Mouse (Mus musculus) forebrain, embryonic 16.5 days (tissue): ENCODE measurements around the gene Nbr1. TPM values are rescaled to one million over a fixed set of nuclear protein-coding genes. Genes with fewer than 3 reads are reported as not detected.

Experiments
- ATAC-seq: fragments of 200-750 bp; cut with Nextera tagmentation; 2 replicates; pipeline ENCODE4 v1.8.0; 2017; ENCODE audit warnings: mild to moderate bottlenecking, moderate library complexity
- H3K27ac ChIP-seq: fragments of 300-500 bp; sonication (generic); 2 replicates; pipeline ENCODE4 v1.5.1; 2014; ENCODE audit warnings: low read length, control low read depth
- H3K27me3 ChIP-seq: fragments of 300-500 bp; sonication (generic); replicated peaks from 2 replicates; pipeline ENCODE4 v1.6.1; 2014; ENCODE audit warnings: low read length; ENCODE audit not compliant: control insufficient read depth, insufficient read depth
- H3K36me3 ChIP-seq: fragments of 300-500 bp; sonication (generic); 2 replicates; pipeline ENCODE4 v1.6.1; 2014; ENCODE audit not compliant: control insufficient read depth, insufficient read depth
- H3K4me1 ChIP-seq: fragments of 300-500 bp; sonication (generic); replicated peaks from 2 replicates; pipeline ENCODE4 v1.6.1; 2014; ENCODE audit warnings: low read length; ENCODE audit not compliant: control insufficient read depth, insufficient read depth
- H3K4me2 ChIP-seq: fragments of 300-500 bp; sonication (generic); 2 replicates; pipeline ENCODE4 v1.6.1; 2014; ENCODE audit warnings: mild to moderate bottlenecking, low read length, control low read depth
- H3K4me3 ChIP-seq: fragments of 300-500 bp; sonication (generic); replicated peaks from 2 replicates; pipeline ENCODE4 v1.5.1; 2014; ENCODE audit warnings: mild to moderate bottlenecking, low read length, control low read depth
- H3K9ac ChIP-seq: fragments of 300-500 bp; sonication (generic); replicated peaks from 2 replicates; pipeline ENCODE4 v1.6.1; 2014; ENCODE audit warnings: low read depth, low read length, control low read depth
- H3K9me3 ChIP-seq: fragments of 300-500 bp; sonication (generic); 2 replicates; pipeline ENCODE4 v1.6.1; 2016; ENCODE audit warnings: low read length; ENCODE audit not compliant: control insufficient read depth
- WGBS: fragments of 180-500 bp; shearing (Covaris S2); extraction: QIAGEN DNeasy Blood & Tissue Kit; methylation state at CpG from one replicate; pipeline ENCODE4 v1.1.7; 2014; 5-methylcytosine and 5-hydroxymethylcytosine counted together
- polyA plus RNA-seq: library from polyadenylated mRNA; unstranded; fragments of >200 nt; fragmentation: Nextera tagmentation; extraction: Ambion mirVana; gene quantifications from 2 replicates; pipeline ENCODE4 v1.2.1, GENCODE M21; 2015

The Nbr1 gene
- polyA plus RNA-seq, 1 experiment from 2014 or later, result 126 TPM

GRCm38 (mm10) chr11:101543533-101543932 lies 8.4 kb upstream of the Nbr1 start:
- Histone ChIP-seq H3K27me3 (no peaks in the 10 kb centered on the region), H3K4me3 (no peak overlapping the region), H3K9me3 (no peaks in the 10 kb centered on the region), H3K27ac (no peak overlapping the region), H3K36me3 (no peaks in the 10 kb centered on the region), H3K4me1 (peaks cover 11% of the 10 kb centered on the region), H3K9ac (no peak overlapping the region), H3K4me2 (no peak overlapping the region)
- no peak for ATAC-seq
- 81% methylated on average over 9 of the region's 9 CpGs for WGBS

- no peak overlapping the region for H3K4me3 ChIP-seq
- no peak overlapping the region for H3K9ac ChIP-seq
- no peak overlapping the region for H3K4me2 ChIP-seq
- H3K27me3 ChIP-seq, result no peaks in the 10 kb centered on the region
- no peaks in the 10 kb centered on the region for H3K9me3 ChIP-seq
- no peak overlapping the region for H3K27ac ChIP-seq
- ATAC-seq, result peak; percentile 83
- WGBS, result 93% methylated on average over 1 of the region's 1 CpGs
- peaks cover 11% of the 10 kb centered on the region for H3K4me1 ChIP-seq
- no peaks in the 10 kb centered on the region for H3K36me3 ChIP-seq
These were observed 7.8 kb upstream of the Nbr1 start for GRCm38 (mm10) chr11:101544132-101544531.

- H3K4me1 ChIP-seq, result peaks cover 23% of the 10 kb centered on the region
- H3K27me3 ChIP-seq, result no peaks in the 10 kb centered on the region
- no peak overlapping the region for H3K9ac ChIP-seq
- H3K36me3 ChIP-seq, result no peaks in the 10 kb centered on the region
- H3K9me3 ChIP-seq, result no peaks in the 10 kb centered on the region
- ATAC-seq, result no peak
- no peak overlapping the region for H3K4me3 ChIP-seq
- H3K27ac ChIP-seq, result no peak overlapping the region
- no peak overlapping the region for H3K4me2 ChIP-seq
These were observed 3.4 kb upstream of the Nbr1 start for GRCm38 (mm10) chr11:101548526-101548925.

- peak overlapping the region; percentile 79 for H3K4me2 ChIP-seq
- peak overlapping the region; percentile 68 for H3K4me3 ChIP-seq
- H3K36me3 ChIP-seq, result no peaks in the 10 kb centered on the region
- peaks cover 38% of the 10 kb centered on the region for H3K4me1 ChIP-seq
- no peaks in the 10 kb centered on the region for H3K27me3 ChIP-seq
- peak overlapping the region; percentile 74 for H3K9ac ChIP-seq
- H3K27ac ChIP-seq, result peak overlapping the region; percentile 98
- under 1% methylated on average over 37 of the region's 37 CpGs for WGBS
- ATAC-seq, result peak; percentile 97
- no peaks in the 10 kb centered on the region for H3K9me3 ChIP-seq
These were observed 739 bp downstream of the Nbr1 start for GRCm38 (mm10) chr11:101552476-101553300.

GRCm38 (mm10) chr11:101553354-101553930 lies 1.5 kb downstream of the Nbr1 start:
- H3K4me3 ChIP-seq, result peak overlapping the region; percentile 68
- H3K4me1 ChIP-seq, result peaks cover 38% of the 10 kb centered on the region
- ATAC-seq, result no peak
- H3K27ac ChIP-seq, result peak overlapping the region; percentile 83
- H3K9me3 ChIP-seq, result no peaks in the 10 kb centered on the region
- H3K36me3 ChIP-seq, result peaks cover 5% of the 10 kb centered on the region; the same call in 1 of the 2 replicates
- H3K4me2 ChIP-seq, result peak overlapping the region; percentile 79
- peak overlapping the region; percentile 71 for H3K9ac ChIP-seq
- 26% methylated on average over 8 of the region's 8 CpGs for WGBS
- H3K27me3 ChIP-seq, result no peaks in the 10 kb centered on the region

- no peak for ATAC-seq
- 88% methylated on average over 7 of the region's 7 CpGs for WGBS
- no peak overlapping the region for H3K4me2 ChIP-seq
- no peaks in the 10 kb centered on the region for H3K27me3 ChIP-seq
- no peak overlapping the region for H3K27ac ChIP-seq
- H3K36me3 ChIP-seq, result peaks cover 7% of the 10 kb centered on the region; the same call in 1 of the 2 replicates
- H3K4me1 ChIP-seq, result peaks cover 26% of the 10 kb centered on the region
- no peak overlapping the region for H3K4me3 ChIP-seq
- H3K9ac ChIP-seq, result no peak overlapping the region
- no peaks in the 10 kb centered on the region for H3K9me3 ChIP-seq
These were observed 4.6 kb downstream of the Nbr1 start for GRCm38 (mm10) chr11:101556541-101556940.

GRCm38 (mm10) chr11:101556954-101557353 lies 5.0 kb downstream of the Nbr1 start:
- no peak overlapping the region for H3K9ac ChIP-seq
- no peak overlapping the region for H3K4me2 ChIP-seq
- H3K4me1 ChIP-seq, result peaks cover 26% of the 10 kb centered on the region
- H3K27me3 ChIP-seq, result no peaks in the 10 kb centered on the region
- 41% methylated on average over 2 of the region's 2 CpGs for WGBS
- no peak for ATAC-seq
- H3K4me3 ChIP-seq, result no peak overlapping the region
- H3K9me3 ChIP-seq, result no peaks in the 10 kb centered on the region
- no peak overlapping the region for H3K27ac ChIP-seq
- H3K36me3 ChIP-seq, result peaks cover 7% of the 10 kb centered on the region; the same call in 1 of the 2 replicates

- H3K9me3 ChIP-seq, result no peaks in the 10 kb centered on the region
- peaks cover 32% of the 10 kb centered on the region for H3K36me3 ChIP-seq
- H3K4me2 ChIP-seq, result no peak overlapping the region
- H3K27ac ChIP-seq, result no peak overlapping the region
- no peaks in the 10 kb centered on the region for H3K27me3 ChIP-seq
- 37% methylated on average over 5 of the region's 5 CpGs for WGBS
- ATAC-seq, result no peak
- no peaks in the 10 kb centered on the region for H3K4me1 ChIP-seq
- H3K9ac ChIP-seq, result no peak overlapping the region
- no peak overlapping the region for H3K4me3 ChIP-seq
These were observed 10.4 kb downstream of the Nbr1 start for GRCm38 (mm10) chr11:101562391-101562790.

GRCm38 (mm10) chr11:101568421-101568820 lies 16.5 kb downstream of the Nbr1 start:
- Histone ChIP-seq H3K27ac (no peak overlapping the region), H3K9me3 (no peaks in the 10 kb centered on the region), H3K36me3 (peaks cover 80% of the 10 kb centered on the region), H3K4me3 (no peak overlapping the region), H3K27me3 (no peaks in the 10 kb centered on the region), H3K4me1 (no peaks in the 10 kb centered on the region), H3K9ac (no peak overlapping the region), H3K4me2 (no peak overlapping the region)
- no peak for ATAC-seq
- 81% methylated on average over 3 of the region's 3 CpGs for WGBS
